Mouse (Mus musculus): ENCODE results near the gene Sh3pxd2b.

Sh3pxd2b gene

DNA sequence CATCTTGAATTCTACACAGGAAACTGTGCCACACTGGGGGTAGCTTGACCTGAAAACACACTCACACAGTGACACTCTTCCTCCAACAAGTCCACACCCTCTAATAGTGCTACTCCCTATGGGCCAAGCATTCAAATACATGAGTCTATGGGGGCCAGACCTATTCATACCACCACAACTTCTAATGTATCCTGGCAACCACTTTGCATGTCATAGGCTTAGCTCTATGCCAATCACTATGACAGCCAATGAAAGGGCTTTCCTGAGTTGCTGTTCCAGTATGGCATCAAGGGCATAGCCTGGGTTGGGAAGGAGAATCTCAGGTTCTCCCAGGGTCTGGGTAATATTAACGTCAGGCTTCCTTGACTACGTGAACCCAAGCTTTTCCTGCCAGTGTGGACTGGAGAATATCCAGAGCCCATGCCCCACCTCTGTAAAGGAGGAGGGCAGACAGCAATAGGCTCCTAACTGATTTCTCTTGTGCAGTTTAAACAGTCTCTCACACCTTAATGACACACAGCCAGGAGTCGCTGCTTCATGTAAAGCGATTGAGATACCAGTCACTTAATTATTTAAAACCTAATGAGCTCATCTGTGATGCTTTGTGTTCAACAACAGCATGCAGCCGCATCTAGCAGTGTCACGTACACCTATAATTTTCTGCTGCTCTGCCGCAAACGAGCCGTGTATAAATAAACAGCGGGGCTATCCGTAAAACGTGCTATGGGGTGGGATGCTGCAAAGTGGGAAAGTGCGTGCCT is 25.8 kb downstream of the Sh3pxd2b start:
- no peak for DNase-seq (ENCODE audit: low spot score in 2 of 2)

DNA sequence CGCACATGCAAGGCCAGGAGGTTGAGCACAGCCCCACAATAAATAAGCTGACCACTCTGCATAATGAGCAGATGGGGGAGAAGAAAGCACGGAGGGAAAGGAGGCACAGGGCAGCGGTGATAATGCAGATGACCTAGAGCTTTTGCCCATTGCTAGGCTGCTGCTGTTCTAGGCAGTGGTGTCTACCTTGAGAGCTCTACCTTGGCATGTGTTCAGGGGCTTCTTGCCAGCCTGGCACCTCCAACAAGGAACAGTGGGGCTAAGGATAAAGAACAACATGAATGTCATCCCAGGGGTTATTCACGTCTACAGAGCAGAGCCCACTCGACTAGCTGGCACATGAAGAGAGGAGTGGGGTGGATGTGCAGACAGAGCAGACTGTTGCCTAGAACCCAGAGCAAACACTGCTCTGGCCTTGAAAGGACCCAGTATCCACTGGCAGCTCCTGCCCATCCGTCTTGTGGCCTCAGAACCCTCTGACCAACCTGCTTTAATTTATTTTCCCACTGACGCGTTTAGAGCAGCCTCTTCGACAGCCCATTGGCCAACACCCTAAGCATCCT is 26.5 kb downstream of the Sh3pxd2b start:
- no peak for DNase-seq (ENCODE audit: low spot score in 2 of 2)

DNA sequence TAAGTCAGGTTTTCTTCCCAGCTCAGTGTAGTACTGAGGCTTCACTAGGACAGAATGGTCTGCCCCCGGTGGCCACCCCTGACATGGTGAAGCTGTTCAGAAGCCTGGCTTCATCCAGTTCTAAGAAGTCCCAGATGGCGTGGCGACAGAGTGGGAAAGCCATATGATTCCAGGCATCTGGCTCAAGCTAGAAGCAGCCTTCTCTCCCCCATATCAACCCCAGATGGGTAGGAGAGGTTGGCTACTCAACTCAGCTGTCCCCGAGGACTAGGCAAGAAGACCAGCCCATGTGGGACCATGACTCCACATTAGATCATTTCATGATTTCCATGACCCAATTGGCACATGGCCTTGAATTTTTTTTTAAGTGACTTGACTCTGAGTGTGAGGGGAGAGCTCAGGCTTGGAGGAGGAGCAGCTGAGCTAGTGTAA is 27.5 kb downstream of the Sh3pxd2b start:
- DNase-seq (ENCODE audit: low spot score in 2 of 2): no peak

DNA sequence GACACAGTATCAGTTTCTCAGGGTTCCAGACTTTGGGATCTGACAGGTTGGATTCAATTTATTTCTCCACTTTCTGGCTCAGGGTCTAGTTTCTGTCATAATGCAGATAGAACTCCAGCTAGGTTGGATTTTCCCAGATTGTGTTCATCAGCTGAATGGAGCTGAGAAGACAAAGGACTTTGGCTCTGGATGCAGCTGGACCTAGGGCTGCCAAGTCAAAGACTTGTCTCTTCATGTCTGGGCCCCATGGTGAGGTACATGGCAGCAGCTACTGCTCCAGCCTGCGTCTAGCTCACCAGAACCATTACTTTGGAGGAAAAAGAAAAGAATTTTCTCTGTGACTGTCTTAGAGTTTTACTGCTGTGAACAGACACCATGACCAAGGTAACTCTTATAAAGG is 28.5 kb downstream of the Sh3pxd2b start:
- DNase-seq (ENCODE audit: low spot score in 2 of 2): no peak

DNA sequence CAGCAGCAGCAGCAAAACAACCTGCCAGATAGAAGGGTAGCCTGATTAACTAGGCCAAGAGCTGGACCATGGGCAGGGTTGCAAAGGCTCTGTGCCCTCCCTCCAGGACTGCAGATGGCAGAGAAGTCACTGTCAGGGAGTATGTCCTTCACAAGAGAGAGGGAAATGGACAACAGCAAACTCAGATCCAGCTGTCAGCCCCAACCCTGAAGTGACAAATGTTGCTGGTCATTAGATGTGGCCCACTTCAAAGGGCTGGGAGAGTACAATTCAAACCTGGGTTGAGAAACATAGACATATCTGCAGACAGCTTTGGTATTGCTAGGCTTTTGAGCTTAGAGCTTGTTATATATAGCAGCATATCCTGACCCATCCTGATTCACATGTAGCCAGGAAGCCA is 32.3 kb downstream of the Sh3pxd2b start:
- no peak for DNase-seq (ENCODE audit: low spot score in 2 of 2)

DNA sequence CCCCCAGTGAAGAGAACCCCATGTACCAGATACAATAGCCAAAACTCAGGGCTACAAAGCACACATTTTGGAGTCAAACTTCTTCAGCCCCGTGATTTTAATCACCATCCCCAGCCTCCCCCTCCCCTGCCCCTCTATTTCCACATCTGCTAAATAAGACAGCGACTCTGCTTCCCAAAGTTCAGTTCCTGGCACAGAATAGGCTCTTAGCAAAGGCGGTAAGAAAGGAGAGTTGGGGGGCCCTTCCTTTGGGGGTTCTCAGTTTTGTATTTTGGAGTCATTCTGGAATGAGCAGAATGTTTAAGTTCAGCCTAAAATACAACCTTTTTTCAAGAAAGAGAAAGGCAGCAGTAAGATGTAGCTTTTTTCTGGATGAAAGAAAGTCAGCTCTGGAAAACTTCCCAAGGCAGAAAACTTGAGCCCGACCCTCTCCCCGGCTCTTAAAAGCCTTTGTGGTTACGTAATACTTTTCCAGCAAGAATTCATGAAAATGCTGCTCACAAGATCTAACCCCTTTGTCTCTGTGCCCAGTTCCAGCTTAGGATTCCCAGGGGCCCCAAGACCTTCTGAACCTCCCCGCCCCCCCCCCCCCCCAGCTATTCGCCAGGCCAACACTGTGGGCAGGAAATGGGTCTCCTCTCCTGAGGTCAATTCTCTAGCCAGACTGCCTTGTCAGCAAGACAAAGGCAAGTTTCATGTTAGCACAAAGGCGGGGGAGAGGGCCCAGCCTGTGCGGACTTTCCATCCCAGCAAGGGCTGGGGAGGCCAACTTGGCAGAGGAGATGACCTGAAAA is 35.9 kb downstream of the Sh3pxd2b start:
- DNase-seq (ENCODE audit: low spot score in 2 of 2): peak in 1 of 2 experiments; percentile 64

DNA sequence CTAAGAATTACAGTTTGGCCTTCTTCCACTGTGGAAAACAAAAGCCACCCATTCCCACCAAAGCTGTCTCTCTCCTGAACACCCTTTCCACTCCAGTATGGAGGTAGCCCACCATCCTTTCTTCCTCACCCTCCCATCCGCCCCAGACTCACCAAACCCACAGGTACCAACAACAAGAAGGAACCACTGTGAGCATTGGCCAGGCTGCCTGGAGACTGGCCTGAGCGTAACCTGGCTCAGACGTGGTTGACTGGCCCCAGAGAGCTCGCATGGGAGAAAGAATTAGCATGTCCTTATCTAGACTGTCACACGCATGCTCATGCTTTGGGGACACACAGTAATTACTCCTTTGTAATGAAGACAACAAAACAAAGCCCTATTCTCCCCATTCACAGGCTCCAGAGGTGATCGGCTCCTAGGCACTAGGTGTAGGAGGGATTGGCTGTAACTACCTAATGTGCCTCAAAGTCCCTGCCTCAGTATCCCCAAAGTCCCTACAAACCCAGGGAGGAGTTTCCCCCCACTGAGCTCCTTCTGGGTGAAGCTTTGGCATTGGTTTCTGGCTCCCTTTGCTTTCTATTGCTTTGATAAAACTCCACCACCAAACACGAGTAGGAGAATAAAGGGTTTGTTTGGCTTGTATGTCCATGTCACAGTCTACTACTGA is 36.6 kb downstream of the Sh3pxd2b start:
- no peak for DNase-seq (ENCODE audit: low spot score in 2 of 2)

DNA sequence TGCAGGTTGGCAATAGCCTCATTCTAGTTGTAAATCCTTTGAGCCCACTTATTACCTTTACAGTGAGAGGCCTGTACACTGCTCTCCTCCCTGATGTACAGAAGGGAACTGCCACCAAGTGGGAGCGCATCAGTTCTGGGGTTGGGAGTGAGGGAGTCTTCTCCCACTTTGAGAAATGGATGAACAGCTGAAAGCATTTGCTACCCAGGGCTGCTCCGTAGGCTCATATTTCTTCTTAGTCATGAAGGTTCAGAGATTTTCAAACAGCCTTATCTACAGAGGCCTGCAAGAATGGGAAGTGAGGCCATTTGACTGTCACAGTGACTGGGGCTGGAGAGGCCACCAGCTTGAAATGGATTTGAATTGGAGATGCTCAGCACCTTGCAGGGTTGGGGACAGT is 38.4 kb downstream of the Sh3pxd2b start:
- no peak for DNase-seq (ENCODE audit: low spot score in 2 of 2)

DNA sequence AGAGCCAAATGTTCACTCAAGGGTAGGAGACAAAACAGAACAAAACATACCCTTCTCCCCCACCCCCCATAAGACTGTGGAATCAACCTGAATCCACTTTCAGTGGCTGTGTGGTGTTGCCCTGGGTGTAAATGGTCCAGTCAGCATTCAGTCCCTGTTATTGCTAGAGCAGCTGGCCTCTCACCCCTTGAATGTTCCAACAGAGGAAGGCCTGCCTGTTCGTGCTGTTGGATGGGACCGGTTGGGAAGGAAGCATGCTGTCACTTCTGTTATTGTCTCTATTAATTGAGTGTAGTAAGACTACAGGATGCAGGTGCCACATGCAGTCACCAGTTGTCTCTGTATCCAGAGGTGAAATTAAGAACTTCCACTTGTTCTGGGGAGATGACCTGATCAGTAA is 40.4 kb downstream of the Sh3pxd2b start:
- no peak for DNase-seq (ENCODE audit: low spot score in 2 of 2)

DNA sequence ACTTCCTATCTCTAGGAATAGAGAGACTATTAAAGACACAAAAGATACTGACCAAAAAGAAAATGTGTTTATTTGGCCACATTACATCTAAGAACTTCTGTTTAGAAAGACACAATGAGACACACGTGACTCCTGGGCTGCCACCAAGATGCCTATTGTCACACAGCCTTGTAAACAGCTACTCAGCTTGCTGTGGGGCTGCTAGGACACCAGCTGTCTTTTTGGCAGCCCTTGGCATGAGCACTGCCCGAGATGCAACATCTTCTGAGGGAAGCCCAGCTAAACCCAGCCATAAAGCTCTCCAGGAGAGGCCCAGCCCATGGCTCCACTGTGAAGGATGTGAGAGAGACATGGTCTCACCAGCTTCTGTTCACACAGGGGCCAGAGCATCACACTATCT is 45.5 kb downstream of the Sh3pxd2b start:
- DNase-seq (ENCODE audit: low spot score in 2 of 2): no peak

DNA sequence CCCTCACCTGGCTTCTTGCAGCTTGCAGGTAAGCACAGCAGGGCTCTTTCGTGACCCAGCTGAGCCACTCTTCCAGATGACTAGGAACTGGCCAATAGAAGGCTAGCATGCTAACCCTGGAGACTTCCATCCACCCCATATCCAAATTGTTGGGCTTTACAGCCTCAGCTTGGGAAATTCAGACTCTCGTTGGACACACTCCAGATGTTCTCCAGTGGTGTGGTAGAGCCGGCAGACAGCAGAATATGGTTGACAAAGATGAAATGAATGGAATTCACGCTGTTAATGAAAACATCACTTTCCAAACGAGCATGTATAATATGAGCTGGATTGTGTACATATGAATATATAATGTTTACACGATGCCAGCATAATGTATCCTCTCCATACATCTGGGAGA is 48.2 kb downstream of the Sh3pxd2b start:
- DNase-seq (ENCODE audit: low spot score in 2 of 2): no peak

DNA sequence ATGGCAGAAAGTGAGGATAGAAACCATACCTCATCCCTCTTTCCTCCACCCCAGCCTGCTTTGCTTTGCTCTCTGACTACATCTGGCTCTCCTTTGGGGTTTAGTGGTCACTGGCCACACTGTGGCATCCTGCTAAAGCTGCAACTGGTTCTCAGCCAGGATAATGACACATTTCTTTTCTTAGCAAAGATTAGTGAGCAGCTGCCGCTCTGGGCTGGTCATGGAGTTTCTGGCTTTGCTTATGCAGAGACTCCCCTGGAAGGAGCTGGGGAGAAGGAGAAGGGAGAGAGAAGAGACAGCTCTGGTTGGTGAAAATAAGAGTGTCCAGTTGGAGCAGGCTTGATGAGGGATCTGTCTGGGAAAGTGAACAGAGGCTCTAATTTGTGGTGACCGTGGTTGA is 50.8 kb downstream of the Sh3pxd2b start:
- DNase-seq (ENCODE audit: low spot score in 2 of 2): no peak

DNA sequence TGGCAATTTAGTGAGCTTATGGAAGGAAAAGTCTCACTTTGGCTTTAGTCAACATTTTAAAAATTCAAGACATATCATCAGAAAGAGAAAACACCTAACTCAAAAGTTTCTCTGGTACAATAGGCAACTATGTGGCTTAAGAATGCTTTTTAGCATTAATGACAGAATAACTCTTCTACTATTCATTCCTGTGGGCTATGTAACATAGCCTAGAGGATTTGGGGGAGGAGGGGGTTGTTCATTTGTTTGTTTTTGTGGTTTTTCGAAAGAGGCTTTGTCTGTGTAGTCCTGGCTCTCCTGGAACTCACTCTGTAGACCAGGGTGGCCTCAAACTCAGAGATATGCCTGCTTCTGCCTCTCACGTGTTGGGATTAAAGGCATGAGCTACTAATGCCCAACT is 51.6 kb downstream of the Sh3pxd2b start:
- DNase-seq (ENCODE audit: low spot score in 2 of 2): no peak

DNA sequence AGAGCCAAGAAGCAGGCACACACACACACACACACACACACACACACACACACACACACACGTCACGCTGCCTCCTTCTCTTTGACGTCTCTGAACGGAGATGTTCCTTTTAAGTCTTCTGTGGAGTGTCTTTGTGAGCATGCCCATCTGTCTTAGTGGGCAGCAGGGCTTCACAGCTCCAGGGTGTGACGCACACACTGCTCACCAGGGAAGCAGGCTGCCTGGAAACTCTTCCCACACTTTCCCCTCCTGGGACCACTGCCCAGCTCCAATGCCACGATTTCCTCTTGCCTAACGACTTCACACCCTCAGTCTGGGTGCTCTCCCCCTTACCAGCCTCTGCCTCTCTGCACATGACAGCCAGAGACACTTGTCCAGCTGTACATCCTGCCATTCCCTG is 55.1 kb downstream of the Sh3pxd2b start:
- peak in 1 of 2 experiments; percentile 31 for DNase-seq (ENCODE audit: low spot score in 2 of 2)

DNA sequence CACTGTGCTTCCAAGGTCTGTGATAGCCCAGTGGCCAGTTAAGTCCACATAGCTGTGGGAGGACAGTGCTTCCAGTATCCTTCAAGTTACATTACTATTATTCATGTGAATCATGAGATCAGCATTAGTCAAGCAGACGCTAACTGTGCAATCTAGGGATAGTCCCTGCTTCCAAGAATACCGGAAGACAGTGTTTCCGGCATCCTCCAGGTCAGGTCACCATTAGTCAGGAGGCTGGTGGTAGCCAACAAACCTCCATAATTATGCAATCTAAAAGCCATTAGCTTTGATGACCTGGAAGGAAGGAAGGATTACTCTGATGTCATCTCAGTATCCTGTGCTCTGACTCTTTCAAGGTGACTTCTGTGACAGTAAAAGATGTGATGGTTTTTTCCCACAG is 57.1 kb downstream of the Sh3pxd2b start:
- no peak for DNase-seq (ENCODE audit: low spot score in 2 of 2)

DNA sequence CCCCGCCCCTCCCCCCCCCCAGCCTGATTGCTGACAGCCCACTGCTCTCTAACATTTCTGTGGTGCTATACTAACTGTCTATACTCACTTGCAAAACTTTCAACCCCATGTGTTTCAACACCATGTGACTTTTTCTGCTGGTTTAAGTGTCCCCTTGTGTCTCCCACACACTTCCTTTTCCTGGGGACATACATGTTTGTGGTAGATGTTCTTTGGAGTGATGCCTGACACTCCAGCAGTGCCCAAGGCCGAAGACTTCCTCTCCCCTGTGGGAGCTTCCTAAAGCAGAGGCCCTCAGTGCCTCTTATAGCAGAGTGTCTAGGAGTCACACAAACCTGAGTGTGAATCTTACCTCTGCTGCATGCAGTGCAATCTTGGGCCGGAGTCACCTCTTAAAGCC is 60.2 kb downstream of the Sh3pxd2b start:
- no peak for DNase-seq (ENCODE audit: low spot score in 2 of 2)

DNA sequence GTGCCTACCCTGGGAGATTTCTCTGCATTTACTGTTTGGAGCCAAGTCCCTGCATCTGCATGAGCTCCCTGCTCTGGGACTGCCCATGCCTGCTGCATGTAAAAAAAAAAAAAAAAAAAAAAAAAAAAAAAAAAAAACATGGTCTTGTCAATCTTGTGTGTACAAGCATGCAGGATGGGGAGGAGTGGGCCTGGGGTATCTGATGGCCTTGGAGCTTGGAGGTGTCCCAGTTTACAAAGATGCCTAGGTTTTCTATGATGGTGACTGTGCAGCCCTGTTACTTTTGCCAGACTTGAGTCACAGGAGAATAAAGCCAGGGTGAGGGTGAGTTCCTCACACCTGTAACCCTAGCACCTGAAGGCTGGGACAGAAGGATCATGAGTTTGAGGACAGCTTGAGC is 61.4 kb downstream of the Sh3pxd2b start:
- DNase-seq (ENCODE audit: low spot score in 2 of 2): no peak

DNA sequence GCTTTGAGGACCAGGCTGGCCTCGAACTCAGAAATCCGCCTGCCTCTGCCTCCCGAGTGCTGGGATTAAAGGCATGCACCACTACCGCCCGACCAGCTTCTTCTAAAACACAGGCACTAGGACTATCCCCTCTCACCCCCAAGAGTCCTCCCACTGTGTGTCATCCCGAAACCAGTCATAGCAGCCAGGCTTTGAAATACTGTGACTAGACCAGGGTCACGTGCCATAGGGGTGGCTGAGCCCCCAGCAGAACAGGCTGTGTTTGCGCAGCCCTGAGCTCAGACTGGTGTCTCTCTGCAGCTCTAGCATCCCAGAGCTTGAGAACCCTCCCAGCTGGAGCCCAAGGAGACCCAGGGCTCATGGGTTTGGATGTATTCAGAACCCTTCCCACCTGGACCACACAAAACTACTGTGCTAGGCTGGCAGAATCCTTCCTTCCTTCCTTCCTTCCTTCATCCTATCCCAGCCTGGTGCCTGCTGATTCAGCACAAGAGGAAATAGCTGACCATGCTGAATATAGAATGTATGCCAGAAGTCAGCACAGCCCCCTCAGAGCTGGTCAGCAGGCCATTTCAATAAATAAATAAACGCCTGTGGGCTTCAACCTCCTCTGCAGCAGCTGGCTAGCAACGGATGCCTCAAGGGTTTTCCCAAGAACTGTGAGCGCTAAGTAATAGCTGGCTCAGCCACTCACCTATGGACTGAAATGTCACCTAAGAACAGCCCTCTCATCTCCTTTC is 62.4 kb downstream of the Sh3pxd2b start:
- no peak for DNase-seq (ENCODE audit: low spot score in 2 of 2)

DNA sequence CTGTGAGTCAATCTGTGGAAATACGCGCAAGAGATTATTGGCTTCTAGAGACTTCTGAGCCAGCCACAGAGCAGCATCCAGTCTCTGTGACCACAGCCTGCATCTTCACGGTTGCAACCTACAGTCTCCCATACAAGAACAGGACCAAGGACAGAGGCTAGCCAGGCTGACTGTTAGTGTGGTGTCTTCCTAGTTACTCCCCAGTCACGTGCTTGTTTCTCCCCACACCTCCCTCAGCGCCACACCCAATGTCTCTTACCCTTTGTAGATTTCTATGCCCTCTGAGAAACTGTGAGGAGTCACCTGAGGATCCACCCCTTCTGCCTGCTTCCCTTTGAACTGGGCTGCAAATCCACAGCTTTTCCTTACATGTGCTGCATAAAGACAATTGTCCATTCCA is 72.4 kb downstream of the Sh3pxd2b start:
- DNase-seq (ENCODE audit: low spot score in 2 of 2): no peak

DNA sequence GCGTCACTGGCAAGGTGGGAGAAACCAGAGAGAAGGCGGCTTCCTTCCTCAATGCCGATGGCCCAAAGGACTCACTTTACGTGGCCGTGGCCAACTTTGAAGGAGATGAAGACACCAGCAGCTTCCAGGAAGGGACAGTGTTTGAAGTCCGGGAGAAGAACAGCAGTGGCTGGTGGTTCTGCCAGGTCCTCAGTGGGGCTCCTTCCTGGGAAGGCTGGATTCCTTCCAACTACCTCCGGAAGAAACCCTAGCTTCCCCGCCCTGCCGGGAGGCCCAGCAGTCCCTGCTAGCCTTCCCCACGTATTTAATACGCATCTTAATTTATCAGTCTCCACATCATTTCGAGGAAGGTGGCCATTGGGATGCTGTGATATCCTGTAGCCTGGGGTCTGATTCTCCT is 75.7 kb downstream of the Sh3pxd2b start:
- no peak for DNase-seq (ENCODE audit: low spot score in 2 of 2)

DNA sequence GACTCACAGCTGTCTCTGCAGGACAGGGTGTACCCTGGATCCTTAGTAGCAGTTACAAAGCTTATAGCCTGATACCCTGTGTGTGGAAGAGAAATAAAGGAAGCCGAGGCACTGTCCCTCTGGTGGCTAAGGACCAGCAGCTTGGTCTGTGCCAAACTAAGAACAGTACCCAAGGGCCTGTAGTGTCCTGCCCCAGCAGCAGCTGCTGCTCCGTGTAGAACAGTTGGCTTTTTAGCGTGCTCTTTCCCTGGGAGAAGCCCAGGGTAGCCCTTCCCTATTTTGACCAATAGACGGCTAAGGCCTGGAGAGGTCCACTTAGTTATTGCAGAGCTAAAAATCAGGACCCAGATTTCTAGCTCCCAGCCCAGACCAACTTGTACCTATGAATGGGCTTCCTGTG is 77.0 kb downstream of the Sh3pxd2b start:
- no peak for DNase-seq (ENCODE audit: low spot score in 2 of 2)

All from urinary bladder, postnatal 36 days (tissue).